Mouse (Mus musculus): Measurements from ENCODE around the gene Gpr68.

DNA sequence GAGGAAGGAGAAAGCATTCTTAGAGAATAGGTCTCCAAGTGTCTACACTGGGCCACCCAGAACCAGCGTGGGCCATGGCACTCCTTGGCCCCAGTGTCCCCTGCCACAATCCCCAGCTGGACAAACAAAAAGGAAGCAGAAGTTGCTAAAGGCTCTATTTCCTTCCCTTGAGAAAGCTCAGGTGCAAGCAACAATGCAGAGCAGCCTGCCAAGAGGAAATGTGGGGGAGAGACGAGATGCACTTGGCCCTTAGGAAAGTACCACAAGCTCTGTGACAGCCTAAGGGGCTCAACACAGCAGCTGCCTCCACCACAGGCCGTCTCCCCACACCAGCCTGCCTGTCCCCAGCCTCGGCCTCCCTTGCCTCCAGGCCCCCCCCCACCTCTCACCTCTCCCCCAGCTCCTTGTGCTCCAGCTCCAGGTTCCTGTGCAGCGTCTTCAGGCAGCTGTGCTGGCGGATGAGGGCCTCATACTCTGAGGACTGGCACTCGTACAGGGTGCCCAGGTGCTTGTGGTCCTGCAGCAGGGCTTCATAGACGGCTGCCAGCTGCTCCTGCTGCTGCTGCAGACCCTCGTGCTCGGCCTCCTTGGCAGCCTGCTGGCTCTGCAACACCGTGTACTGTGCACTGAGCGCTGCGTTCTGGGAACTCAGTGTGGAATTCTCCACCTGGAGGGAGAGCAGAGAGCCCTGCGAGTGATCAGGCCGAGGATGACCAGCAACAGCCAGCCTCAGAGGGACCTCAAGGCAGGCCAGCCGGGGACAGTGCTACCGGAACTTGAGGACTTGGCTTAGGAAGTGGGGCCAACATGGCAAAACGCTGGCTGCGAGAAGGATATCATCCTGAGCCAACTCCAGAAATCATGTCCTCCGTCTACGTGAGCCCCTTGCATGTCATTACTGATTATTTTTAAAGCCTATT, 29.7 kb upstream of the Gpr68 start:
- no peak for TF ChIP-seq CTCF (IDR thresholded peaks at IDR 0.05; ENCODE audit: borderline replicate concordance, insufficient read depth, low read length)
- no peak for TF ChIP-seq POLR2A (IDR thresholded peaks at IDR 0.05; ENCODE audit: low read depth, low read length)
